Mouse (Mus musculus): ENCODE measurements around the gene Ckm. TPM values are rescaled to one million over a fixed set of nuclear protein-coding genes. Genes with fewer than 3 reads are reported as not detected.
A peak's percentile ranks its signal among the peaks of the same experiment; 100 is the strongest.

The Ckm gene
- polyA plus RNA-seq, 1 experiment from 2014 or later: 42.1 TPM

DNA sequence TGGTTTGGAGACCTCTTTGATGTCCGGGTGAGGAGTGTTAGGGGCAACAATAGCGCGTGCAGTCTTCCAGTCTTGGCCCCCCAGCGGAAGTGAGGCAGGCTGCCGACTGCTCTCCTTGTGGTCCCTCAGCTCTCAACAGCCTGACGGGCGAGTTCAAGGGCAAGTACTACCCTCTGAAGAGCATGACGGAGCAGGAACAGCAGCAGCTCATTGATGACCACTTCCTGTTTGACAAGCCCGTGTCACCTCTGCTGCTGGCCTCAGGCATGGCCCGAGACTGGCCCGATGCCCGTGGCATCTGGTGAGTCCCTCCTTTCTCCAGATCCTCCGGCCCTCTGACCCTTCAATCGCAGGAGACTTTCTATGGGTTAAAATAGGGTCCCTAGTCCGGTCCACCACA is 12.0 kb downstream of the Ckm start:
- Histone ChIP-seq H3K27ac (replicated peaks) (no peak overlapping the region), H3K9me3 (ENCODE audit: control insufficient read depth, low read length) (no peaks in the 10 kb centered on the region), H3K4me3 (ENCODE audit: low read depth, low read length) (no peak overlapping the region), H3K36me3 (ENCODE audit: control insufficient read depth, insufficient read depth, low read length) (no peaks in the 10 kb centered on the region), H3K4me2 (replicated peaks; ENCODE audit: low read depth) (no peak overlapping the region), H3K9ac (ENCODE audit: low read length) (no peak overlapping the region), H3K27me3 (ENCODE audit: control insufficient read depth, insufficient read depth, low read length) (no peaks in the 10 kb centered on the region), H3K4me1 (replicated peaks; ENCODE audit: control insufficient read depth, insufficient read depth) (no peaks in the 10 kb centered on the region)
- ATAC-seq (ENCODE audit: low FRiP score, low TSS enrichment): no peak
- DNase-seq (ENCODE audit: low spot score): no peak
- TF ChIP-seq CTCF (IDR thresholded peaks at IDR 0.05; ENCODE audit: low read depth) (no peak), EP300 (optimal IDR thresholded peaks at IDR 0.05) (no peak)
- 61% methylated on average over 15 of the region's 15 CpGs for WGBS

DNA sequence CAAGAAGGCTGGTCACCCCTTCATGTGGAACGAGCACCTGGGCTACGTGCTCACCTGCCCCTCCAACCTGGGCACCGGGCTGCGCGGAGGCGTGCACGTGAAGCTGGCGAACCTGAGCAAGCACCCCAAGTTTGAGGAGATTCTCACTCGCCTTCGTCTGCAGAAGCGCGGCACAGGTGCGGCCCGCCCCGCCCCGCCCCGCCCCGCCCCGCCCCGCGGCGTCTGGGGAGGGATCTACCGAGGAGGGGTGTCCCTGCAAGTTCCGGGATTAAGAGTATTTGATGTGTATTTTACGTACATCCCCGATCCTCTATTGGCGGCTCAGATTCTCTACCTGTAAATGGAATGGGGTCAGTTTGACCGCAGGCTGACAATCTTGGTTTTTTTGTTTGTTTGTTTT is 15.5 kb downstream of the Ckm start:
- WGBS: 11% methylated on average over 17 of the region's 28 CpGs
- Histone ChIP-seq H3K9me3 (ENCODE audit: control insufficient read depth, low read length) (no peaks in the 10 kb centered on the region), H3K9ac (ENCODE audit: low read length) (no peak overlapping the region), H3K27me3 (ENCODE audit: control insufficient read depth, insufficient read depth, low read length) (no peaks in the 10 kb centered on the region), H3K27ac (replicated peaks) (no peak overlapping the region), H3K4me3 (ENCODE audit: low read depth, low read length) (no peak overlapping the region), H3K4me2 (replicated peaks; ENCODE audit: low read depth) (no peak overlapping the region; the same call in 1 of the 2 replicates), H3K36me3 (ENCODE audit: control insufficient read depth, insufficient read depth, low read length) (no peaks in the 10 kb centered on the region), H3K4me1 (replicated peaks; ENCODE audit: control insufficient read depth, insufficient read depth) (no peaks in the 10 kb centered on the region)
- ATAC-seq (ENCODE audit: low FRiP score, low TSS enrichment): no peak
- peak; percentile 32 for DNase-seq (ENCODE audit: low spot score)
- TF ChIP-seq CTCF (IDR thresholded peaks at IDR 0.05; ENCODE audit: low read depth) (no peak), EP300 (optimal IDR thresholded peaks at IDR 0.05) (no peak)

DNA sequence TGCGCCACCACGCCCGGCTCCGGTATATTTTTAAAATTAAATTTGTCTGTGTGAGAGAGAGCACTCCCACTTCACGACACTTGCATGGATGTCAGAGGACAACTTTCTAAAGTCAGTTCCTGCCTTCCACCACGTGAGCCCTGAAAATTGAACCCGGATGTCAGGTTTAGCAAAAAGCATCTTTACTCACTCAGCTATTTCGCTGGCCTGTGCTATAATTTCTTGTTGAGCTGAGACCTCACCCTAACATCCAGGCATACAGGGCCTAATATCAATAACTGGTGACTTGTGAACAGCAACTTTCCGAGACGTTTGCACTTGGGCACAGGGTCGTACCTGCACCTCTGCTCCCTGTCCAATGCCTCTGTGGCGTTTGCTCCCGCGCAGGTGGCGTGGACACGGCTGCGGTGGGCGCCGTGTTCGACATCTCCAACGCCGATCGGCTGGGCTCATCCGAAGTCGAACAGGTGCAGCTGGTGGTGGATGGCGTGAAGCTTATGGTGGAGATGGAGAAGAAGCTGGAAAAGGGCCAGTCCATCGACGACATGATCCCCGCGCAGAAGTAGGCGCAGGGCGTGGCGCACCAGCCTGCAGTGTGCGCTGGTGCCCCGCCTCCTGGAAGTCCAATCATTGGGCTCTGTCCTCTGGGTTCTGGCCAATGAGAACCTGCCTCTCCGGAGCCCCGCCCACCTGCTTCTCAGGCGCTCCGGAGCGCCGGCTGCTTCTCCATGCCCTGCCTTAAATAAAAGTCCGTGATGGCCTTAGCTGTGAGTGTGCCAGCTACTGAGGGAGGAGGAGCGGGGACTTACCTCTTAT is 16.5 kb downstream of the Ckm start:
- H3K36me3 ChIP-seq (ENCODE audit: control insufficient read depth, insufficient read depth, low read length): peaks cover 4% of the 10 kb centered on the region; the same call in 1 of the 2 replicates
- H3K9ac ChIP-seq (ENCODE audit: low read length): no peak overlapping the region
- DNase-seq (ENCODE audit: low spot score) (peak; percentile 94), ATAC-seq (ENCODE audit: low FRiP score, low TSS enrichment) (peak; percentile 95)
- H3K4me1 ChIP-seq (replicated peaks; ENCODE audit: control insufficient read depth, insufficient read depth): no peaks in the 10 kb centered on the region
- WGBS: 13% methylated on average over 43 of the region's 43 CpGs
- peak overlapping the region; percentile 47 for H3K4me2 ChIP-seq (replicated peaks; ENCODE audit: low read depth)
- no peak for TF ChIP-seq CTCF (IDR thresholded peaks at IDR 0.05; ENCODE audit: low read depth)
- TF ChIP-seq EP300 (optimal IDR thresholded peaks at IDR 0.05): no peak
- peak overlapping the region; percentile 22; the same call in 1 of the 2 replicates for H3K4me3 ChIP-seq (ENCODE audit: low read depth, low read length)
- H3K27me3 ChIP-seq (ENCODE audit: control insufficient read depth, insufficient read depth, low read length): no peaks in the 10 kb centered on the region
- no peaks in the 10 kb centered on the region for H3K9me3 ChIP-seq (ENCODE audit: control insufficient read depth, low read length)
- no peak overlapping the region for H3K27ac ChIP-seq (replicated peaks)

DNA sequence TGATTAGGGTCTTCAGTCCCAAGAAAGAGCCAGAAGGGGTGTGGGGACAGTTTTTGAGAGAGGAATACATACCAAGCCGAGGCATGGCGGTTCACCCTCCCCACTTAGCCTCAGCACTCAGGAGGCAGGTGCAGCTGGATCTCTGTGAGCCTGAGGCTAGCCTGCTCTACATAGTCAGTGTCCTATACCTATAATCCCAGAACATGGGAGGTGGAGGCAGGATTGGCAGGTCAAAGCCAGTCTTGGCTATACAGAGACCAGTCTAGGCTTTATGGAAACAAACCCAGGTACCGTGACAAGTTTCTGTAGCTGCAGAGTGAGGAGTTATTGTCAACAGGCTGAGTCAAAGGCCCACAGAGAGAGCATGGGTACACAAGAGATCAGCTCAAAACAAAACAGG is 18.5 kb downstream of the Ckm start:
- peaks cover 22% of the 10 kb centered on the region for H3K36me3 ChIP-seq (ENCODE audit: control insufficient read depth, insufficient read depth, low read length)

DNA sequence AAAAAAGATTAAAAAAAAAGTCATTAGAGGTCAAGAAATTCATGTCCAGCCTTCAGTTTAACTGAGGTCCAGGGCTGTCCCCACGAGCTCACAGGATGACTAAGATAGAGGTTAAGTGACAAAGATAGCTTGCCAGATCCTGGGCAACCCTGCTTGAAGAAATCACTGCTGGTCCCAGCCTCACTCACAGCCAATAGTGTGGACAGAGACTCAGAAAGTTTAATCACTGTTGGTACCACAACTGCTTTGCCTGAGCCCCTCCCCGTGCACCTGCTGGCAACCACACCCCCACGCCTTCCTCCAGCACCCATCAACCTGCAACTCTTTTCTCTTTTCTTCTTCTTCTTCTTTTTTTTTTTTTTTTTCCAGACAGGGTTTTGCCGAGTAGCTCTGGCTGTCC is 19.5 kb downstream of the Ckm start:
- no peak for TF ChIP-seq EP300 (optimal IDR thresholded peaks at IDR 0.05)
- Histone ChIP-seq H3K27ac (replicated peaks) (no peak overlapping the region), H3K9me3 (ENCODE audit: control insufficient read depth, low read length) (no peaks in the 10 kb centered on the region), H3K36me3 (ENCODE audit: control insufficient read depth, insufficient read depth, low read length) (peaks cover 26% of the 10 kb centered on the region), H3K4me3 (ENCODE audit: low read depth, low read length) (no peak overlapping the region), H3K27me3 (ENCODE audit: control insufficient read depth, insufficient read depth, low read length) (no peaks in the 10 kb centered on the region), H3K4me1 (replicated peaks; ENCODE audit: control insufficient read depth, insufficient read depth) (no peaks in the 10 kb centered on the region), H3K4me2 (replicated peaks; ENCODE audit: low read depth) (no peak overlapping the region), H3K9ac (ENCODE audit: low read length) (no peak overlapping the region)
- no peak for ATAC-seq (ENCODE audit: low FRiP score, low TSS enrichment)
- WGBS: 54% methylated on average over 4 of the region's 4 CpGs
- no peak for DNase-seq (ENCODE audit: low spot score)

More for the DNA sequence above, 18.5 kb downstream of the Ckm start:
- Histone ChIP-seq H3K27ac (replicated peaks) (no peak overlapping the region), H3K9me3 (ENCODE audit: control insufficient read depth, low read length) (no peaks in the 10 kb centered on the region), H3K4me2 (replicated peaks; ENCODE audit: low read depth) (no peak overlapping the region), H3K4me3 (ENCODE audit: low read depth, low read length) (no peak overlapping the region), H3K27me3 (ENCODE audit: control insufficient read depth, insufficient read depth, low read length) (no peaks in the 10 kb centered on the region), H3K4me1 (replicated peaks; ENCODE audit: control insufficient read depth, insufficient read depth) (no peaks in the 10 kb centered on the region), H3K9ac (ENCODE audit: low read length) (no peak overlapping the region)
- no peak for ATAC-seq (ENCODE audit: low FRiP score, low TSS enrichment)
- no peak for DNase-seq (ENCODE audit: low spot score)
- TF ChIP-seq EP300 (optimal IDR thresholded peaks at IDR 0.05) (no peak), CTCF (IDR thresholded peaks at IDR 0.05; ENCODE audit: low read depth) (no peak)
- WGBS: 91% methylated on average over 3 of the region's 3 CpGs

DNA sequence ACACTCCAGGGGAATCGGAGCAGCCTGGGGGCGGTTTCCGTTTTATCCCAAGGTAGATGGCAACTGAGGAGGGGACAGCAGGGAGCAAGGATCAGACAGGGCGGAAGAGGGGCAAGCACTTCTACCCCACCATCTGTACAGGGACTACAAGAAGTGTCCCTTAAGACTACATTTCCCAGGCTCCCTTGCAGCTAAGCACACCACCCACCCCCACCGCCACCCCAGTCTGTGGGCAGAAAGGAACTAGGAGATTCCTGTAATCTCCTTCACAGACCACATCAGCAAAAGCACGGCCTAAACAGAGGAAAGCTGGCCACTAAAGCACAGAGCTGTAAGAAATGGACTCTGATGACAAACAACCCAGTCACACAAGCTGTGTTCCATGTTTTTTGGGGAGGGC is 21.8 kb downstream of the Ckm start:
- peaks cover 36% of the 10 kb centered on the region for H3K36me3 ChIP-seq (ENCODE audit: control insufficient read depth, insufficient read depth, low read length)
- no peak overlapping the region for H3K9ac ChIP-seq (ENCODE audit: low read length)
- DNase-seq (ENCODE audit: low spot score) (no peak), ATAC-seq (ENCODE audit: low FRiP score, low TSS enrichment) (no peak)
- H3K27me3 ChIP-seq (ENCODE audit: control insufficient read depth, insufficient read depth, low read length): no peaks in the 10 kb centered on the region
- H3K4me2 ChIP-seq (replicated peaks; ENCODE audit: low read depth): no peak overlapping the region
- WGBS: 80% methylated on average over 6 of the region's 6 CpGs
- TF ChIP-seq EP300 (optimal IDR thresholded peaks at IDR 0.05): no peak
- TF ChIP-seq CTCF (IDR thresholded peaks at IDR 0.05; ENCODE audit: low read depth): no peak
- H3K27ac ChIP-seq (replicated peaks): no peak overlapping the region
- H3K4me1 ChIP-seq (replicated peaks; ENCODE audit: control insufficient read depth, insufficient read depth): no peaks in the 10 kb centered on the region
- H3K4me3 ChIP-seq (ENCODE audit: low read depth, low read length): no peak overlapping the region
- H3K9me3 ChIP-seq (ENCODE audit: control insufficient read depth, low read length): no peaks in the 10 kb centered on the region

Measured in stomach, postnatal 0 days (tissue).